Mouse (Mus musculus): ENCODE results near the gene Cyp4f18.
"Not testable (repeated sequence)": the region's sequence is repeated elsewhere in the genome, so short reads cannot be mapped to it uniquely, and the experiment has no call there.

Cyp4f18 gene

GRCm38 (mm10) chr8:71974211-71974610 is 35.2 kb downstream of the Cyp4f18 start:
- DNase-seq = no peak

- no peak for DNase-seq
These were observed 37.5 kb downstream of the Cyp4f18 start for GRCm38 (mm10) chr8:71971945-71972344.

DNA sequence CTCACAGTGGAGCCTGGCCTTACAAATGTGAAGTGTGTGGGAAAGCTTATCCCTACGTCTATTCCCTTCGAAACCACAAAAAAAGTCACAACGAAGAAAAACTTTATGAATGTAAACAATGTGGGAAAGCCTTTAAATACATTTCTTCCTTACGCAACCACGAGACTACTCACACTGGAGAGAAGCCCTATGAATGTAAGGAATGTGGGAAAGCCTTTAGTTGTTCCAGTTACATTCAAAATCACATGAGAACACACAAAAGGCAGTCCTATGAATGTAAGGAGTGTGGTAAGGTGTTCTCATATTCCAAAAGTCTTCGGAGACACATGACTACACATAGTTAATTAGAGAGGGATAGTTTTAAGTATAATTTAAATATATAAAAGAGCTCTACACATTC is 40.8 kb downstream of the Cyp4f18 start:
- DNase-seq = no peak

DNA sequence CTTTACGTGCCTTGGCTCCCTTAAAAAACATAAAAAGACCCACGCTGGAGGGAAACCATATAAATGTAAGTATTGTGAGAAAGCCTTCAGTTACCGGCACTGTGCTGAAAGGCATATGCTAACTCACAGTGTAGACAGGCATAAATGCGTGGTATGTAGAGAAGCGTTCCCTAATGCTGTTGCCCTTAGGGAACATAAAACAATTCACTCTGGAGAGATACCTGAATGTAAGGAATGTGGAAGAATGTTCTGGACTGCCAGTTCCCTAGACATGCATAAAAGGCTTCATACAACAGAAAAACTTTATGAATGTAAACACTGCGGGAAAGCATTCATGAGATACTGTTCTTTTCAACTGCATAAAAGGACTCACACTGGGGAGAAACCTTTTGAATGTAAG is 41.3 kb downstream of the Cyp4f18 start:
- DNase-seq = no peak

- no peak for DNase-seq
These were observed 42.2 kb downstream of the Cyp4f18 start for GRCm38 (mm10) chr8:71967261-71967660.

GRCm38 (mm10) chr8:71966411-71966810 is 43.0 kb downstream of the Cyp4f18 start:
- no peak for DNase-seq

GRCm38 (mm10) chr8:71965166-71965565 is 44.3 kb downstream of the Cyp4f18 start:
- no peak for DNase-seq

DNA sequence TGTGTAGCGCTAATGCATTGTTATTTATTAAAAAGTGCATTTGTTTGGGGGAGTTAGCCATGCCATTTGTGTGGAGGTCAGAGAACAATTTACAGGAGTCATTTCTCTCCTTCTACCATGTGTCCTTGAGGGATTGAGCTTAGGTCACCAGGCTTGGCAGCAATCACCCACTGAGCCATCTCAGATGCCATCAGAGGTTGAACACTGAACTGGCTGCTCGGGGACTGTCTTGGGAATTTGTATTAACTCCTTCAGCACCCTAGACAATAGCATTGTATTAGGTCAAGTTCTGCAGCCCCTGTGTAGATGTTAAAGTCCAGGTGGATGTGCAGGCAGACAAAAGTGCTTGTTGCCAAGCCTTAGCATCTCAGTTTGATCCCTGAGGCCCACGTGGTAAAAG is 45.4 kb downstream of the Cyp4f18 start:
- DNase-seq = no peak

GRCm38 (mm10) chr8:71961796-71962195 is 47.6 kb downstream of the Cyp4f18 start:
- DNase-seq = no peak

- DNase-seq = no peak
These were observed 48.9 kb downstream of the Cyp4f18 start for GRCm38 (mm10) chr8:71960483-71960882.

GRCm38 (mm10) chr8:71954666-71955065 is 54.8 kb downstream of the Cyp4f18 start:
- DNase-seq = no peak

- DNase-seq = not testable (repeated sequence)
These were observed 56.3 kb downstream of the Cyp4f18 start for GRCm38 (mm10) chr8:71952961-71953700.

- no peak for DNase-seq
These were observed 56.9 kb downstream of the Cyp4f18 start for GRCm38 (mm10) chr8:71952489-71952888.

DNA sequence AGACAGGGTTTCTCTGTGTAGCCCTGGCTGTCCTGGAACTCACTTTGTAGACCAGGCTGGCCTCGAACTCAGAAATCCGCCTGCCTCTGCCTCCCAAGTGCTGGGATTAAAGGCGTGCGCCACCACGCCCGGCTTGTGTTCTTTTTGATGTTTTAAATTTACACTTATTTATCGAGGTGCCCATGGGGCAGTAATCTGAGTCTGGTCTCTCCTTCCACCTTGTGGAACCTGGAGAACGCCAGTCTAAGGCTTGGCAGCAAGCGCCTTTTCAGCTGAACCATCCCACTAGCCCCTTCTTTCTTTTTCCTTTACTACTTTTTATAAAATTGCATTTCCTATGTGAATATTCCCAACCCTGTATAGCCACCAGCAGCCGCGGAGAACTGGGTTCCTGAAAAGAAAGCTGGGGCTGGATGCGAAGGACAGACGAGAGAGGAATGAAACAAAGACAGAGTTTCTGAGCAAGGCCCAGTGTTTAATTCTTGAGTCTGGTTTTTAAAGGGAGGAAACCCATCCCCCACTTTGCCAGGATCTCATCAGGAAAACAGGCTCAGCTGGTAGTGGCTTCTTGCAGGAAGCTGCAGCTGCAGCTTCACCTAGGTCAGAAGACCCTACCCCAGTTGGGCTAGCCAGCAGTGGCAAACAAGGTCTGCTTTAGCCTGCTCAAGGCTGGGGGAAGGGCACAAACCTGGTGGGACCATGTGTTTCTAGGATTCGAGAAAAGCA is 57.8 kb downstream of the Cyp4f18 start:
- DNase-seq = peak; percentile 9

DNA sequence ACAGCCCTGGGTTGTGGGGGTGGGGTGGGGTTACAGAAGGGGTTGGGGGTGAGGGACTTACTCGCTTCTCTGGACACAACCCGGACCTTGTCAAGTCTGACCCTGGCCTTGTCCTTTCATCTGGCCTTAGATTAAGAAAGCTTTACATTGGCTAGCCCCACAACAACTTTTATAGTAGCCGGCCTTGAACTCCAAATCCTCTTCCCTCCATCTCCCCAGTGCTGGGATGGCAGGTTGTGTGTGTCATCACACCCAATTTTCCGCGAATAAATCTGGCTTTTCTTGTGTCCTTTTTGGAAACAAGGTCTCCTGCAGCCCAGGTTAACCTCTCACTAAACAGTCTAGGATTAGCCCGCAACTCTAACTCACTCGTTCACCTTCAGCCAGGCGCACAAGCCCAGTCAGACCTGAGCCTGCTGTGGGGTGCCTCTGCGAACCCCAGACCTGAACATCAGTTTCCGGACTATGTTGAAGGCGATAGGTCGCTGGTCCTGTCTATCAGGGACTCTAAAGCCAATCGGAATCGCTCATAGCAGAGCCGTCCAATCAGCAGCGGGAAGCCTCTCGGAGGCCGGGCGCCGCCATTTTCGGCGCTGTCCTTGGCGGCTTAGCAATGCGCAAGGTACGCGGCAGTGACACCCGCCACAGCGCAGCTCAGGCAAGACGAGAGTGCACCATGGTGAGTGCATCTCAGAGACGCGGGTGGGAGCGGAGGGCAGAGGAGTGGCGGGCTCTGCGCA is 58.8 kb downstream of the Cyp4f18 start, which contains the start of gene Zfp961:
Gene Zfp961 (plus strand): TSS at position 557 of the 740 bp plus-strand sequence.
- peak; percentile 97 for DNase-seq

- DNase-seq = no peak
These were observed 60.8 kb downstream of the Cyp4f18 start for GRCm38 (mm10) chr8:71948624-71949023.

- no peak for DNase-seq
These were observed 67.7 kb downstream of the Cyp4f18 start for GRCm38 (mm10) chr8:71941776-71942175.

DNA sequence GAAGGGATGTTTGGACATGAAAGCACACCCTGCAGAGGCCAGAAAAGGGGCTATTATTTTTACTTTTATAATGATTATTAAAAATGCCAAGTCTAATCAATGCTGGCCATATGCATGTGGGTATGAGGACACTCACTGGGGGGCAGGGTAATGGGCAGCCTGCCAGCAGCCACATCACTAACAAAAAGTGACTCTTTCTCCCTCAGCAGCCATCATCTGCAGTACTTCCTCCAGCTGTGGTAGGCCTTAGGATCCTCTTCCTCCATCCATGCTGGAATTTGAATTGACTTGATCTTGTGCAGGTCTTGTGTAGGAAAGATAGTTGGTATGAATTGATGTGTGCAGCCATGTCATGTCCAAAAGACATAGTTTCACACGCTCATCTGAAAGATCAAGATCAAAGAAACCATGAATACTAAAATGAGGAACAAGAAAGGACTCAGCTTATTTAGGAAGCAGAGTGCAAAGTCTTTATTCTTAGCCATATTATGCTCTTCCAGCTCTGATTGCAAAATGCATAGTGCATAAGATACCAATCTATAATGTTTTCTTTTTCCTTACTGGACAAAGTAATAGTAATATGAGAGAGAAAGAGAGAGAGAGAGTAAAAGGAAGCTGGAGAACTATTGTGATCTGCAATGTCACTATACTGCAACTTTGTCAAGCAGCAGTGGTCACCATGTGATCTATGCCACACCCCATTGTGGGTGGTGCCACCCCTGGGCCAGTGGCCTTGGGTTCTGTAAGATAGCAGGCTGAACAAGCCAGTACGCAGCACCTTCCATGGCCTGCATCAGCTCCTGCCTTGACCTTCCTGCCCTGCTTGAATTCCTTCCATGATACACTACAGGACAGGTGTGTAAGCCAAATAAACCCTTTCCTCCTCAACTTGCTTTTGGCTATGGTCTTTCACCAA is 68.9 kb downstream of the Cyp4f18 start:
- peak; percentile 70 for DNase-seq

All from liver (tissue).